Mouse (Mus musculus): ENCODE measurements around the gene Syn3. TPM values are rescaled to one million over a fixed set of nuclear protein-coding genes. Genes with fewer than 3 reads are reported as not detected.

The Syn3 gene
- polyA plus RNA-seq, 2 experiments, result 0.11 to 0.14 TPM

DNA sequence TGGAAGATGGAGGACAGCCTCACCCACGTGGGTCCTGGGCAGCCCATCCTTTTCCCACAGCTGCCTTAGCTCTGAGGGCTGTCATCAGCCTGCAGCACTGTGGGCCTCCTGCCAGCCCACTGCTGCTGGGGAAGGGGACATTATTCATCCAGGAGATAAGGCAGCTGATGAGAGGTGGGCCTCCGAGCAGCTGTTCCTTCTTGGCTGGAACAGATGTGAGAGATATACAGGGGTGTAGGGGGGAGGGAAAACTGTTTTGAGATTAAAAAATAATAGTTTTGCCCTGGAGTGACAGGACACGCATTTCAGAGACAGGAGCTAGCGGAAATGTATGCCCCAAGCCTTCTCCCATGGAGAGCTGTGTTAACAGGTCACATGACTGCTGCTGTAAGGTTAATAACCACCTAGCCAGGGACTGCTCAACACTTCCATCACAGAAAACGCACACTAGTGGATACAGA, 133.0 kb downstream of the Syn3 start:
- no peak overlapping the region for H3K27ac ChIP-seq
- H3K36me3 ChIP-seq (replicated peaks; ENCODE audit: control insufficient read depth, insufficient read depth, low read depth), result no peaks in the 10 kb centered on the region
- H3K9ac ChIP-seq (replicated peaks), result no peak overlapping the region
- TF ChIP-seq CTCF (IDR thresholded peaks at IDR 0.05; ENCODE audit: low read depth), result no peak
- ATAC-seq (ENCODE audit: insufficient read depth), result peak; percentile 50
- H3K4me3 ChIP-seq (ENCODE audit: insufficient read depth in 1 of 2, low read depth in 2 of 2, low read length in 2 of 2), result no peak overlapping the region
- H3K27me3 ChIP-seq (ENCODE audit: control insufficient read depth, insufficient read depth, low read length), result no peaks in the 10 kb centered on the region
- WGBS (ENCODE audit: insufficient replicate concordance), result 37% methylated on average over 5 of the region's 5 CpGs
- no peak overlapping the region for H3K4me2 ChIP-seq (ENCODE audit: low read depth)
- DNase-seq (ENCODE audit: low read depth in 3 of 3, low spot score in 3 of 3), result no peak
- no peaks in the 10 kb centered on the region for H3K9me3 ChIP-seq (ENCODE audit: control insufficient read depth, low read length)
- peaks cover 4 to 15% of the 10 kb centered on the region in 2 experiments for H3K4me1 ChIP-seq (replicated peaks; ENCODE audit: control insufficient read depth in 2 of 2, insufficient read depth in 2 of 2, low read length in 1 of 2)

DNA sequence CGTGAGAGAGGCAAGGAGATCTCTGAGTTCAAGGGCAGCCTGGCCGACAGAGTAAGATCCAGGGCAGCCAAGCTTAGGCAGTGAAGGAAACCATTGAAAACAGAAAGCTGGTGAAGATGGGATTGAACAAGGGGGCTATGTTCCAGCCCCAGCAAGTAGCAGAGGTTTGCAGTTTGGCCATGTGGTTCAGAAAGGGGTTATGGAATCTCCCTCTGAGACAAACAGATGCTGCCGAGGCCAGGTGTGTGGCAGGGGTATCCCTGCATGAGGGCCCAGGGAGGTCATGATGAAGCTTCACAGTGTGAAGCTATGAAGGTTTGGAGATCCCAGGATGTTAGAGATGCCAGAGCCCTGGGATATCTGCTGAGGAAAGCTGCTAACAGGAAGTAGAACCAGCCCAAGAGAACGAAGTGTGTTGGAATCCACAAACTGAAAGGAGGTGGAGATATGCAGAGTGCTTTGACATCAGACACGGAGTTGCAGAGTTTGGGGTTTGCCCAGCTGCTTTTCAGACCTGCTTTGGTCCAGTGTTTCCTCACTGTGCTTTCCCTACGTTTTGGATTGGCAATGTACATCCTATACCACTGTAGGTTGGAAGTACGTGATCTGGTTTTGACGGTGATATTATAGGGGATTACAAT, 134.9 kb downstream of the Syn3 start:
- Histone ChIP-seq H3K4me2 (ENCODE audit: low read depth) (no peak overlapping the region), H3K9ac (replicated peaks) (no peak overlapping the region), H3K4me3 (ENCODE audit: insufficient read depth in 1 of 2, low read depth in 2 of 2, low read length in 2 of 2) (no peak overlapping the region), H3K9me3 (ENCODE audit: control insufficient read depth, low read length) (no peaks in the 10 kb centered on the region), H3K27ac (no peak overlapping the region), H3K27me3 (ENCODE audit: control insufficient read depth, insufficient read depth, low read length) (no peaks in the 10 kb centered on the region), H3K36me3 (replicated peaks; ENCODE audit: control insufficient read depth, insufficient read depth, low read depth) (no peaks in the 10 kb centered on the region), H3K4me1 (replicated peaks; ENCODE audit: control insufficient read depth in 2 of 2, insufficient read depth in 2 of 2, low read length in 1 of 2) (peaks cover 4 to 10% of the 10 kb centered on the region in 2 experiments)
- 60% methylated on average over 8 of the region's 8 CpGs for WGBS (ENCODE audit: insufficient replicate concordance)
- DNase-seq (ENCODE audit: low read depth in 3 of 3, low spot score in 3 of 3) (no peak), ATAC-seq (ENCODE audit: insufficient read depth) (no peak)
- TF ChIP-seq CTCF (IDR thresholded peaks at IDR 0.05; ENCODE audit: low read depth) (no peak), EP300 (IDR thresholded peaks at IDR 0.05; ENCODE audit: low read depth) (no peak)

DNA sequence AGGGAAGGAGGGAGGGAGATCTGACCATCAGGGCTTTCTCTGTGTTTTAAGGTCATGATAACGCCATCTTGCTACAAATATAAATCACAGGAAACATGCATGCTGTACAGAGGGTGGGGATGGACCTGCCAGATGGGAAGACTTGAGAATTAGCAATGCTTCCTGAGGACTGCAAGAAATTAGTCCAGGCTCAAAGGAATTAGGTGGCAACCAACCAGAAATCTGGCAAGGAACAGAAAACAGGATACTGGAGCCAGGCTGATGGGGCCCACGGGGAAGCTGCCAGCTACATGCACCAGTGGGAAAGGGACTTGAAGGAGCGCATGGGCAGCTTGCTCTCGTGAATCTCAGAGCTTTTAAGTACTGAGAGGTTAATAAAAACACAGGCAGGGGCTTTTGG, 139.0 kb downstream of the Syn3 start:
- no peaks in the 10 kb centered on the region for H3K36me3 ChIP-seq (replicated peaks; ENCODE audit: control insufficient read depth, insufficient read depth, low read depth)
- no peak overlapping the region for H3K4me3 ChIP-seq (ENCODE audit: insufficient read depth in 1 of 2, low read depth in 2 of 2, low read length in 2 of 2)
- no peak for TF ChIP-seq CTCF (IDR thresholded peaks at IDR 0.05; ENCODE audit: low read depth)
- no peak for TF ChIP-seq EP300 (IDR thresholded peaks at IDR 0.05; ENCODE audit: low read depth)
- no peaks in the 10 kb centered on the region for H3K27me3 ChIP-seq (ENCODE audit: control insufficient read depth, insufficient read depth, low read length)
- H3K9ac ChIP-seq (replicated peaks), result no peak overlapping the region
- no peak overlapping the region for H3K27ac ChIP-seq
- no peaks in the 10 kb centered on the region for H3K9me3 ChIP-seq (ENCODE audit: control insufficient read depth, low read length)
- no peak for ATAC-seq (ENCODE audit: insufficient read depth)
- no peak overlapping the region for H3K4me2 ChIP-seq (ENCODE audit: low read depth)
- DNase-seq (ENCODE audit: low read depth in 3 of 3, low spot score in 3 of 3), result no peak
- 54% methylated on average over 4 of the region's 4 CpGs for WGBS (ENCODE audit: insufficient replicate concordance)
- peaks cover 16 to 24% of the 10 kb centered on the region in 2 experiments for H3K4me1 ChIP-seq (replicated peaks; ENCODE audit: control insufficient read depth in 2 of 2, insufficient read depth in 2 of 2, low read length in 1 of 2)

DNA sequence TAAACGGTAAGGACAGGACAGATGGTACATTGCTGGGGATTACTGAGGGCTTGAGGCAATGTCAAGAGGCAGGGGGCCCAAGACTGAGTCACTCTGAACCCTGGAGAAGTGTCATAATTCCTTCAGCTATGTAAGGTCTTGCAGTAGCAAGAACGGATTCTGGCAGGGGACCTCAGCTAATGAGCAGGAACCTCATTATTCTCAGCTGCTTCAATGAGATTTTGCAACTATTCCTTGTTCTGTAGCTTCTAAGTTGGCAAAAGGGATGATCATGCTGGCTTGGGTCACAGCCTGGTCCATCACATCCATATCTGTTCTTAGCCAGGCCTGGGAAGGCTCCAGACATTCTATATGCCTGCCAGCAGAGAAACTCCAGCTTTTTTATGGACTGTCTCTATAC, 139.5 kb downstream of the Syn3 start:
- H3K27me3 ChIP-seq (ENCODE audit: control insufficient read depth, insufficient read depth, low read length), result no peaks in the 10 kb centered on the region
- no peak for TF ChIP-seq CTCF (IDR thresholded peaks at IDR 0.05; ENCODE audit: low read depth)
- DNase-seq (ENCODE audit: low read depth in 3 of 3, low spot score in 3 of 3) (no peak), ATAC-seq (ENCODE audit: insufficient read depth) (no peak)
- H3K4me1 ChIP-seq (replicated peaks; ENCODE audit: control insufficient read depth in 2 of 2, insufficient read depth in 2 of 2, low read length in 1 of 2), result peaks cover 19 to 27% of the 10 kb centered on the region in 2 experiments
- no peak overlapping the region for H3K9ac ChIP-seq (replicated peaks)
- no peak overlapping the region for H3K4me3 ChIP-seq (ENCODE audit: insufficient read depth in 1 of 2, low read depth in 2 of 2, low read length in 2 of 2)
- no peaks in the 10 kb centered on the region for H3K36me3 ChIP-seq (replicated peaks; ENCODE audit: control insufficient read depth, insufficient read depth, low read depth)
- H3K9me3 ChIP-seq (ENCODE audit: control insufficient read depth, low read length), result no peaks in the 10 kb centered on the region
- no peak overlapping the region for H3K27ac ChIP-seq
- no peak overlapping the region for H3K4me2 ChIP-seq (ENCODE audit: low read depth)
- WGBS (ENCODE audit: insufficient replicate concordance), result 71% methylated on average over 2 of the region's 2 CpGs

DNA sequence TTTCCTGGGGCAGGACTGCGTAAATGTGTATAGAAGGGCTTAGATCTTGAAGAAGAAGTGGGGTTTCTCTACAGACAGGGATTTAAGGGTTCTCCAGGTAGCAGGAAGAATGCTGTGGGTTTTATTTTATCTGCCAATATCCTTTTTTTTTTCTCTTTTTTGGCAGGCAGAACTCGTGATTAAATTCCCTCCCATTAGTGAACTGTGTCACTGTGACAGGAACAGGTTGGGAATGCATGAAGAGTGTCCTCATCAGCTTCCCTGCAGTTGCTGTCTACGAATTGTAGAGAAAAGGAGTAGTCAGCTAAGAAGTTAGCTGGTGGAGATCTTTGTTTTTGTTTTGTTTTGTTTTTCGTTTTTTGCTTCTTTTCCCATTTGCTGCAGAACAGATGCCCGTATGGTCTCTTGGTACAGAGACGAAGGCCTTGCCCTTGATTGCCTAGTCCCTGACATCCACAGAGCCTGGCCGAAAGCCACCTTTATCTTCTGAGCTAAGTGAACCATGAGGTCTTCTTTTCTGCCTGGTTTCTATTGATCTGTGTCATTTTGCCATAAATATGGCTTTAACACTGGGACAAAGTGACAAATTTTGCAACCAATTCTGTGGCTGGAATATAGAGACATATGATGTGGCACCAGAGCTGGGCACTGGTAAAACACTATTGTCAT, 140.3 kb downstream of the Syn3 start:
- H3K4me2 ChIP-seq (ENCODE audit: low read depth), result no peak overlapping the region
- H3K27ac ChIP-seq, result no peak overlapping the region
- TF ChIP-seq EP300 (IDR thresholded peaks at IDR 0.05; ENCODE audit: low read depth), result no peak
- TF ChIP-seq CTCF (IDR thresholded peaks at IDR 0.05; ENCODE audit: low read depth), result no peak
- no peak overlapping the region for H3K9ac ChIP-seq (replicated peaks)
- H3K4me1 ChIP-seq (replicated peaks; ENCODE audit: control insufficient read depth in 2 of 2, insufficient read depth in 2 of 2, low read length in 1 of 2), result peaks cover 25 to 32% of the 10 kb centered on the region in 2 experiments
- H3K4me3 ChIP-seq (ENCODE audit: insufficient read depth in 1 of 2, low read depth in 2 of 2, low read length in 2 of 2), result no peak overlapping the region
- no peak for DNase-seq (ENCODE audit: low read depth in 3 of 3, low spot score in 3 of 3)
- no peaks in the 10 kb centered on the region for H3K27me3 ChIP-seq (ENCODE audit: control insufficient read depth, insufficient read depth, low read length)
- WGBS (ENCODE audit: insufficient replicate concordance), result 65% methylated on average over 7 of the region's 7 CpGs
- H3K36me3 ChIP-seq (replicated peaks; ENCODE audit: control insufficient read depth, insufficient read depth, low read depth), result no peaks in the 10 kb centered on the region
- no peaks in the 10 kb centered on the region for H3K9me3 ChIP-seq (ENCODE audit: control insufficient read depth, low read length)
- ATAC-seq (ENCODE audit: insufficient read depth), result no peak
